Mouse (Mus musculus) kidney, adult 2 months (tissue): Measurements from ENCODE around the gene Mlh3. TPM values are rescaled to one million over a fixed set of nuclear protein-coding genes. Genes with fewer than 3 reads are reported as not detected.

Experiments
- DNase-seq: peaks from one replicate; pipeline ENCODE4 v3.0.0; 2021
- H3K27ac ChIP-seq: fragments of 200-500 bp; 2 replicates; pipeline ENCODE4 v1.5.1; 2012; ENCODE audit warnings: low read depth, low read length, control low read depth, inconsistent platforms; ENCODE audit not compliant: insufficient read depth
- H3K27me3 ChIP-seq: fragments of 200-500 bp; replicated peaks from 2 replicates; pipeline ENCODE4 v1.6.1; 2012; ENCODE audit warnings: mild to moderate bottlenecking, moderate library complexity, low read length, inconsistent platforms; ENCODE audit not compliant: control insufficient read depth, insufficient read depth
- H3K36me3 ChIP-seq: fragments of 200-500 bp; 2 replicates; pipeline ENCODE4 v1.6.1; 2012; ENCODE audit warnings: mild to moderate bottlenecking, moderate library complexity, low read length, inconsistent platforms; ENCODE audit not compliant: control insufficient read depth, insufficient read depth
- H3K4me1 ChIP-seq: fragments of 200-500 bp; 2 replicates; pipeline ENCODE4 v1.6.1; 2011; ENCODE audit warnings: low read length; ENCODE audit not compliant: control insufficient read depth, insufficient read depth
- H3K4me3 ChIP-seq: fragments of 200-500 bp; 2 replicates; pipeline ENCODE4 v1.5.1; 2011; ENCODE audit warnings: mild to moderate bottlenecking, low read depth, low read length, control low read depth; ENCODE audit not compliant: insufficient read depth
- CTCF ChIP-seq: fragments of 200-500 bp; conservative IDR thresholded peaks from 2 replicates; pipeline ENCODE4 v1.5.1; 2011; ENCODE audit warnings: low read depth, mild to moderate bottlenecking, control low read depth, low read length, moderate library complexity, mixed read lengths; ENCODE audit not compliant: insufficient read depth, insufficient read length
- POLR2A ChIP-seq: fragments of 200-500 bp; IDR thresholded peaks from one replicate; pipeline ENCODE4 v1.6.1; 2011; ENCODE audit warnings: low read depth, low read length, control low read depth
- WGBS: fragments of 180-500 bp; shearing (Covaris S2); methylation state at CpG from one replicate; pipeline ENCODE4 v1.1.7; 2018; 5-methylcytosine and 5-hydroxymethylcytosine counted together
- polyA plus RNA-seq: library from polyadenylated mRNA; depleted of rRNA; stranded (reverse); fragments of >200 nt; gene quantifications from 2 replicates; pipeline ENCODE4 v1.2.3, GENCODE M21; 2012

The Mlh3 gene
- polyA plus RNA-seq, 1 experiment: 9.6 TPM

- no peak overlapping the region for H3K4me3 ChIP-seq
- H3K27me3 ChIP-seq: no peaks in the 10 kb centered on the region
- H3K4me1 ChIP-seq: no peaks in the 10 kb centered on the region
- DNase-seq: no peak
- TF ChIP-seq CTCF (no peak), POLR2A (no peak)
- H3K36me3 ChIP-seq: no peaks in the 10 kb centered on the region
- no peak overlapping the region for H3K27ac ChIP-seq
- 60% methylated on average over 4 of the region's 4 CpGs for WGBS
Measured at GRCm38 (mm10) chr12:85271843-85272206, 1.4 kb upstream of the Mlh3 start.

- H3K4me1 ChIP-seq: no peaks in the 10 kb centered on the region
- H3K4me3 ChIP-seq: no peak overlapping the region
- no peaks in the 10 kb centered on the region for H3K36me3 ChIP-seq
- no peak overlapping the region for H3K27ac ChIP-seq
- DNase-seq: no peak
- WGBS: 76% methylated on average over 7 of the region's 7 CpGs
- no peaks in the 10 kb centered on the region for H3K27me3 ChIP-seq
- TF ChIP-seq CTCF (no peak), POLR2A (no peak)
Measured at GRCm38 (mm10) chr12:85271132-85271842, 888 bp upstream of the Mlh3 start.

- TF ChIP-seq CTCF: no peak
- TF ChIP-seq POLR2A: no peak
- H3K4me1 ChIP-seq: no peaks in the 10 kb centered on the region
- WGBS: 27% methylated on average over 3 of the region's 3 CpGs
- peak overlapping the region; percentile 58 for H3K4me3 ChIP-seq
- no peaks in the 10 kb centered on the region for H3K36me3 ChIP-seq
- DNase-seq: no peak
- peak overlapping the region; percentile 14; the same call in 1 of the 2 replicates for H3K27ac ChIP-seq
- H3K27me3 ChIP-seq: no peaks in the 10 kb centered on the region
Measured at GRCm38 (mm10) chr12:85269821-85270220, 578 bp downstream of the Mlh3 start.

- no peaks in the 10 kb centered on the region; the same call in 1 of the 2 replicates for H3K36me3 ChIP-seq
- DNase-seq: no peak
- WGBS: 90% methylated on average over 3 of the region's 3 CpGs
Measured at GRCm38 (mm10) chr12:85266248-85266647, 4.2 kb downstream of the Mlh3 start.

GRCm38 (mm10) chr12:85264940-85265339 is 5.5 kb downstream of the Mlh3 start:
- no peaks in the 10 kb centered on the region for H3K4me1 ChIP-seq
- TF ChIP-seq POLR2A (no peak), CTCF (no peak)
- no peak overlapping the region for H3K4me3 ChIP-seq
- no peaks in the 10 kb centered on the region; the same call in 1 of the 2 replicates for H3K36me3 ChIP-seq
- WGBS: 54% methylated on average over 7 of the region's 7 CpGs
- no peak for DNase-seq
- H3K27me3 ChIP-seq: no peaks in the 10 kb centered on the region
- no peak overlapping the region for H3K27ac ChIP-seq

More at GRCm38 (mm10) chr12:85266248-85266647, 4.2 kb downstream of the Mlh3 start:
- no peaks in the 10 kb centered on the region for H3K27me3 ChIP-seq
- H3K4me1 ChIP-seq: no peaks in the 10 kb centered on the region
- TF ChIP-seq POLR2A: no peak
- no peak for TF ChIP-seq CTCF
- H3K4me3 ChIP-seq: no peak overlapping the region
- H3K27ac ChIP-seq: no peak overlapping the region

GRCm38 (mm10) chr12:85264531-85264930 is 5.9 kb downstream of the Mlh3 start:
- H3K4me1 ChIP-seq: no peaks in the 10 kb centered on the region
- 67% methylated on average over 8 of the region's 8 CpGs for WGBS
- H3K27ac ChIP-seq: no peak overlapping the region
- no peaks in the 10 kb centered on the region; the same call in 1 of the 2 replicates for H3K36me3 ChIP-seq
- H3K27me3 ChIP-seq: no peaks in the 10 kb centered on the region
- H3K4me3 ChIP-seq: no peak overlapping the region
- TF ChIP-seq CTCF (no peak), POLR2A (no peak)
- no peak for DNase-seq

- H3K27ac ChIP-seq: no peak overlapping the region
- no peak overlapping the region for H3K4me3 ChIP-seq
- no peaks in the 10 kb centered on the region; the same call in 1 of the 2 replicates for H3K36me3 ChIP-seq
- no peaks in the 10 kb centered on the region for H3K4me1 ChIP-seq
- TF ChIP-seq CTCF (no peak), POLR2A (no peak)
- H3K27me3 ChIP-seq: no peaks in the 10 kb centered on the region
- no peak for DNase-seq
- 80% methylated on average over 5 of the region's 5 CpGs for WGBS
Measured at GRCm38 (mm10) chr12:85263190-85263589, 7.2 kb downstream of the Mlh3 start.

GRCm38 (mm10) chr12:85262489-85262888 is 7.9 kb downstream of the Mlh3 start:
- 68% methylated on average over 10 of the region's 10 CpGs for WGBS

More at GRCm38 (mm10) chr12:85262489-85262888, 7.9 kb downstream of the Mlh3 start:
- Histone ChIP-seq H3K27me3 (no peaks in the 10 kb centered on the region), H3K27ac (no peak overlapping the region), H3K36me3 (no peaks in the 10 kb centered on the region; the same call in 1 of the 2 replicates), H3K4me1 (no peaks in the 10 kb centered on the region), H3K4me3 (no peak overlapping the region)
- DNase-seq: no peak
- TF ChIP-seq POLR2A (no peak), CTCF (no peak)
